Mouse (Mus musculus): ENCODE data around the gene Ptpre. TPM values are rescaled to one million over a fixed set of nuclear protein-coding genes. Genes with fewer than 3 reads are reported as not detected.
"Not testable (repeated sequence)": the region's sequence is repeated elsewhere in the genome, so short reads cannot be mapped to it uniquely, and the experiment has no call there.

Gene Ptpre
- polyA plus RNA-seq, 1 experiment from 2014 or later = 3.5 TPM

DNA sequence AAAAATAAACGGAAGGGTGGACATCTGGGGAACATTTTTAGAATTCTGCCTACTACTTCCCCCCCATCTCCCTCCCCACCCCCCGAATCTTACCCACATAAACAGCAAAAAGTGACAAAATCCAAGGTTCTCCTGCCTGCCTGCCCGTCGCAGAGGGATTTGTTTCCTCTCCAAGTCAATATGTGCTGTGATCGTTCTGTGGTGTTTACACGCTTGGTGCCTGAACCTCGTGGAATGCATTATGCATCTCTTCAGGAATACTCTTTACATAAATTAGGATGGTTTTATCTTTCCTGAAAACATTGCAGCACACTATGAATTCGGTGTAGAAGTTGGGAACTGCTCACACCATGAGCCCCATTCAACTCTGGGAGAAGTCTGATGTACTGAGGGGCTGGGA, 26.7 kb downstream of the Ptpre start:
- Histone ChIP-seq H3K4me1 (no peaks in the 10 kb centered on the region), H3K4me3 (no peak overlapping the region), H3K27me3 (no peaks in the 10 kb centered on the region), H3K4me2 (replicated peaks) (no peak overlapping the region), H3K9me3 (no peaks in the 10 kb centered on the region), H3K27ac (no peak overlapping the region), H3K9ac (no peak overlapping the region), H3K36me3 (no peaks in the 10 kb centered on the region)
- 68% methylated on average over 8 of the region's 8 CpGs for WGBS
- ATAC-seq (ENCODE audit: low FRiP score, low read depth) = no peak

DNA sequence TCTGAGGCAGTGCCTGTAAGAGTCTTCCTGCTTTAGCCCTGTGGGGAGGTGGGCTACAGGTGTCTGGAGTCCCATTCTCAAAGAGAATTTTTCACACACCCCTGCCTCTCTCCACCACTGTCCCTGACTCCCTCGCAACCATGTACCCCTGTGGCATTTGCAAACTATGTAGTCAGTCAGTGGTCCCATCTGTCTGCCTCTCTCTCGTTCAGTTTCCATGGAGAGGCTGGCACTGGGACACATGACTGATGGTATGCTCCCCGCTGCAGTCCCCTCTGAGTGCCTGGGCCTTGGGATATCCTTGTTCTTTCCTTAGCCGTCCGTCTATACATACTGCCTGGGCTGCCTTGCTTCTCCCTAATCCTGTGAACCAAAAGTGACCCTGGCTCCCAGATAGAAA, 28.7 kb downstream of the Ptpre start:
- WGBS = 82% methylated on average over 5 of the region's 5 CpGs
- no peak overlapping the region for H3K4me3 ChIP-seq
- no peak overlapping the region for H3K9ac ChIP-seq
- ATAC-seq (ENCODE audit: low FRiP score, low read depth) = no peak
- H3K36me3 ChIP-seq = no peaks in the 10 kb centered on the region
- no peak overlapping the region for H3K27ac ChIP-seq
- H3K4me1 ChIP-seq = no peaks in the 10 kb centered on the region
- H3K9me3 ChIP-seq = no peaks in the 10 kb centered on the region
- H3K4me2 ChIP-seq (replicated peaks) = no peak overlapping the region
- H3K27me3 ChIP-seq = no peaks in the 10 kb centered on the region

DNA sequence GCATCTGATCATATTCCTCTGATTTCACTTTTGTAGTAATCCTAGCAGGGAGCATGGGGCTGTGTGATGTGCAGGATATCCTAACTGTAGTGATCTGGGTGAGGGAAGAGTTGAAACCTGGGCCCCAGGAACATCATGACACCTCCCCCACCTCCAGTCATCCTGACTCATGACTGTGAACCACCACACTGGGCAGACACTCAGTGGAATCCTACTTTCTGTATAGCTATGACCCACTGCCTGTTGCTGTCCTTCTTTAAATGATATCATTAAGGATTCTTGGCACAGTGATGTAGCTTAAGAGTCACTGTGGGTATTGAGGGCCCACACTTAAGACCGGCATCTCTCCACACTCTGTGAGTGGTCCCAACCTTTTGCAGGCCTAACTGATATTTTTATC, 30.3 kb downstream of the Ptpre start:
- H3K27ac ChIP-seq = no peak overlapping the region
- 90% methylated on average over 1 of the region's 1 CpGs for WGBS
- peaks cover 10% of the 10 kb centered on the region for H3K4me1 ChIP-seq
- no peak overlapping the region for H3K4me2 ChIP-seq (replicated peaks)
- no peaks in the 10 kb centered on the region for H3K27me3 ChIP-seq
- no peaks in the 10 kb centered on the region for H3K9me3 ChIP-seq
- ATAC-seq (ENCODE audit: low FRiP score, low read depth) = no peak
- no peaks in the 10 kb centered on the region for H3K36me3 ChIP-seq
- no peak overlapping the region for H3K9ac ChIP-seq
- no peak overlapping the region for H3K4me3 ChIP-seq

DNA sequence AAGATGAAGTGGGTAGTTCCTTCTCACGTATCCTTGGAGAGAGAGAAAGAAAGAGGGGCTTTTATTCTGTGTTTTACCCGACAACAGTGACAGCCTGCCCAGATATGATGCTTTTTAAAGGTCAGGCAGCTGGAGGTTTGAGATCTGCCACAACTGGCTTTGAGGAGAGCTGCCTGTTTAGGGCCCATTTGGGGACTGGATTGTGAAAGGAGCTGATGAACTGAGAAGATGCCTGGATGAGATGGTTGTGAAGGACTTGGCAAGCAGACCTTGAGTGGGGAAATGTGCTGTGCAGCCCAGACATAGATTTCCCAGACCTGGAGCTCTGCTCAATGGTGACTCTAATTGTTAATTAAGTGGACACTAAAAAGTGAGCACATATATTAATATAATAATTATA, 31.3 kb downstream of the Ptpre start:
- Histone ChIP-seq H3K27ac (no peak overlapping the region), H3K9me3 (no peaks in the 10 kb centered on the region), H3K9ac (no peak overlapping the region), H3K4me1 (peaks cover 10% of the 10 kb centered on the region), H3K27me3 (no peaks in the 10 kb centered on the region), H3K4me3 (no peak overlapping the region), H3K4me2 (replicated peaks) (no peak overlapping the region), H3K36me3 (no peaks in the 10 kb centered on the region)
- ATAC-seq (ENCODE audit: low FRiP score, low read depth) = no peak
- 72% methylated on average over 2 of the region's 2 CpGs for WGBS

DNA sequence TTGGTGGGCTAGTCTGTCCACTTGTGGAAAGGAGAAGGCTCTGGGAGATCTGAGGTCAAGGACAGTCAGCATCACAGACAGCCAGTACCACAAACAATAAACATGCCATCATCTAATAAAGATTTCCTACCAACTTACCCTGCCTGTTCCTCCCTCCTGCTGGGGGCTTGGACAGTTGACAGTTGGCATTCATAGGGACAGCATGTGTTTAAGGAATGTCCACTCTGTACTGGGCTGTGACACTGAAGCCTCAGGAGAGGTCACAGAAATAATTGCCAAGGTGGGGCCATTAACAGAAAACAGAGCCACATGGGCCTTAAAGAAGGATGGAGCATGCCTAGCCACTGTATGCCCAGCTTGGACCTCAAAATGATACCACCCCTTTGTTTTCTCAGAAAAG, 34.1 kb downstream of the Ptpre start:
- Histone ChIP-seq H3K27ac (no peak overlapping the region), H3K9me3 (no peaks in the 10 kb centered on the region), H3K36me3 (no peaks in the 10 kb centered on the region), H3K4me3 (no peak overlapping the region), H3K4me2 (replicated peaks) (no peak overlapping the region), H3K27me3 (no peaks in the 10 kb centered on the region), H3K4me1 (peaks cover 10% of the 10 kb centered on the region), H3K9ac (no peak overlapping the region)
- ATAC-seq (ENCODE audit: low FRiP score, low read depth) = no peak

DNA sequence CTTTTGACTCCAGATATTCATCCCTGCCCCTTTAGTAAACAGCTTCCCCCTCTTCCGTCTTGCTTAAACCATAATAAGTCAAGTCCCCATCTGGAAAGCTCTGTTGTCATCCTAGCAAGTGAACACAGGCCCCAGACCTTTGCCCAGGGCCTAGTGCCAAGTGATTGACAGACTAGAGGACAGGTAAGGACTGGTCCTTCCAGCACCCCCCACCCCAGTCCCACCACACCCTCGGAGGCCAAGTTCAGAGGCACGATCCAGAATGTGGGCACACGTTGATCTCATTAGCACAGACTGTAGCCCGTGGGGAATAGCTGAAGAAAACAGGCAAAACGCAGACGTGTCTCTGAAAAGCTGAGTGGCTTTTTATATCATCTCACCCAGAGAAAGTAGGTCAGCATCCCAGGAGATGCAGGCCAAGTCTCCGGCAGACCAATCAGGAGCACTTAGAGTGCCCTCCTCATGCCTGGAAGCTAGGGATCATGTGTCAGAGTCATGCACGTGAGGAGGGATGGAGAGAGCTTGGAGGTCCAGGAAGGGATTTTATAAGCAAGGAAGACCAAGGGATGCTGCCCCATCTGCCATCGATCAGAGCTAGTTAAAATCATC, 34.8 kb downstream of the Ptpre start:
- Histone ChIP-seq H3K9ac (no peak overlapping the region), H3K27ac (peak overlapping the region; percentile 53; the same call in 1 of the 2 replicates), H3K27me3 (no peaks in the 10 kb centered on the region), H3K4me2 (replicated peaks) (no peak overlapping the region), H3K4me3 (no peak overlapping the region), H3K4me1 (peaks cover 10% of the 10 kb centered on the region), H3K36me3 (no peaks in the 10 kb centered on the region), H3K9me3 (no peaks in the 10 kb centered on the region)
- 16% methylated on average over 10 of the region's 10 CpGs for WGBS
- ATAC-seq (ENCODE audit: low FRiP score, low read depth) = peak; percentile 48; the same call in 1 of the 2 replicates

DNA sequence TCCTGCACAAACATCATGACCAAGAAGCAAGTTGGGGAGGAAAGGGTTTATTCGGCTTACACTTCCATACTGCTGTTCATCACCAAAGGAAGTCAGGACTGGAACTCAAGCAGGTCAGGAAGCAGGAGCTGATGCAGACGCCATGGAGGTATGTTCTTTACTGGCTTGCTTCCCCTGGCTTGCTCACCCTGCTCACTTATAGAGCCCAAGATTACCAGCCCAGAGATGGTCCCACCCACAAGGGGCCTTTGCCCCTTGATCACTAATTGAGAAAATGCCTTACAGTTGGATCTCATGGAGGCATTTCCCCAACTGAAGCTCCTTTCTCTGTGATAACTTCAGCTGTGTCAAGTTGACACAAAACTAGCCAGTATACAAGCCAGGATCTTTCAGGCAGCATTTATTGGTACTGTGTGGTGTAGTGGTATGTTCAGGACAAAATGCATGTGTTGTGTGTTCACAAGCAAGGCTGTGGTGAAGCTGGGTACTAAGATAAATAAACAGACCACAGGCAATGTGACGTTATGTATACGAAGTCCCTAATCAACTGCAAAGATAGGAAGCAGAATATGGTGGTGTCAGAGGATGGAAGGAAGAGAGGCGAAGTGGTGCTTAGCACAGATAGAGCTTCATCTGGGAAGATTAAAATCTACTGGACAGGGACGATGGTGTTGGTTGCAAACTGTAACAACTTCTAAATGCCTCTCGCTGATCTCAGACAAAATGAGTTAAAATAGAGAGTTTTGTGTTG, 38.2 kb downstream of the Ptpre start:
- H3K27me3 ChIP-seq; H3K36me3 ChIP-seq; H3K27ac ChIP-seq; H3K4me1 ChIP-seq; H3K4me2 ChIP-seq (replicated peaks); ATAC-seq (ENCODE audit: low FRiP score, low read depth); H3K4me3 ChIP-seq; H3K9ac ChIP-seq; H3K9me3 ChIP-seq: not testable (repeated sequence)
- 71% methylated on average over 7 of the region's 7 CpGs for WGBS

DNA sequence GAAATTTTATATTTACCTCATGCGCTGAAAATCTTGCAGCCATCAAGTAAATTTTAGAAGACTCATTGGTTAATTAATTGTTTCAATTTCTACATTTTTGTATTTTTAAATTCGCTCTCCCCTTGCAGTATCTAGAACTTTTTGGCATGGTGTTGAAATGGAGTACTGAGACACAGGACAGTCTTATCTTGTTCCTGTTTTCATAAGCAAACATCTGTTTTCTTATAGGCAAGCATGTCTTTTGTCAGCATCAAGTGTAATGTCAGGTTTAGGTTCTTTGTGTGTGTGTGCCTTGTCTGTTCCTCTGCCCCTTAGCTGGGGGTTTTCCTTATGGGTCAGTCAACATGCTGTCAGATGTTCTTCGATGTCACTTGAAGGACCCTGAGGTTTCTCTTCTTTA, 39.0 kb downstream of the Ptpre start:
- H3K9me3 ChIP-seq = no peaks in the 10 kb centered on the region
- H3K9ac ChIP-seq = no peak overlapping the region
- H3K36me3 ChIP-seq = no peaks in the 10 kb centered on the region
- no peak overlapping the region for H3K4me3 ChIP-seq
- no peaks in the 10 kb centered on the region for H3K27me3 ChIP-seq
- WGBS = 93% methylated on average over 3 of the region's 3 CpGs
- peaks cover 8% of the 10 kb centered on the region for H3K4me1 ChIP-seq
- H3K4me2 ChIP-seq (replicated peaks) = no peak overlapping the region
- H3K27ac ChIP-seq = no peak overlapping the region
- no peak for ATAC-seq (ENCODE audit: low FRiP score, low read depth)

DNA sequence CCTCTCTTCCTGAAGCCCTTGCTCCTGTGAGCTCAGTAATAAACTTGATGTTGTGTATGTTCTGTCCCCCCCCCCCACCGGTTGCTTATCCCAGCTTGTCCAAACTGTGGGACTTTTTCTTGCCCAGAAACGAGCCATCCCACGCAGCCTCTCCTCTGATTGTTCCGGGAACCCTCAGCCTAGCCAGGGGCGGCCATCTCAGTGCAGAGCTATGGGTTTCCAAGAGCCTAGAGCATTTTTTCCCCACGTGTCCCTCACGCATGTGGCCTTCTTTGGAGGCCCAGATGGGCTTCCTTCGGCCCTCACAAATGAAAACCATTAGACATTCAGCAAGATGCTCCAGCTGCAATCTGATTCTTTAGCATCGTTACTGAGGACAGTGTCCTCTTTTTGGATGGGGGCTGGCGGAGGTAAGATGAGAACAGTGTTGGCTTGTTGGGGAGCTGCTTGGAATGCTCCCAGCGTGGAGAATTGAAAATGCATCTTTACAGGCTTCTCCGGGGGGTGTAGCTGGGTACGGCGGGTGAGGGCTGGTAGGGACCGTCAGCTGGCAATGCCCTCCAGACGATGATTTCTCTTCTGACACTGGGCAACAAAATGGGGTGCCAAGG, 41.5 kb downstream of the Ptpre start:
- Histone ChIP-seq H3K27me3 (no peaks in the 10 kb centered on the region), H3K4me1 (no peaks in the 10 kb centered on the region), H3K9me3 (no peaks in the 10 kb centered on the region), H3K4me2 (replicated peaks) (no peak overlapping the region), H3K36me3 (no peaks in the 10 kb centered on the region), H3K27ac (no peak overlapping the region), H3K4me3 (no peak overlapping the region), H3K9ac (no peak overlapping the region)
- no peak for ATAC-seq (ENCODE audit: low FRiP score, low read depth)
- 74% methylated on average over 16 of the region's 16 CpGs for WGBS

DNA sequence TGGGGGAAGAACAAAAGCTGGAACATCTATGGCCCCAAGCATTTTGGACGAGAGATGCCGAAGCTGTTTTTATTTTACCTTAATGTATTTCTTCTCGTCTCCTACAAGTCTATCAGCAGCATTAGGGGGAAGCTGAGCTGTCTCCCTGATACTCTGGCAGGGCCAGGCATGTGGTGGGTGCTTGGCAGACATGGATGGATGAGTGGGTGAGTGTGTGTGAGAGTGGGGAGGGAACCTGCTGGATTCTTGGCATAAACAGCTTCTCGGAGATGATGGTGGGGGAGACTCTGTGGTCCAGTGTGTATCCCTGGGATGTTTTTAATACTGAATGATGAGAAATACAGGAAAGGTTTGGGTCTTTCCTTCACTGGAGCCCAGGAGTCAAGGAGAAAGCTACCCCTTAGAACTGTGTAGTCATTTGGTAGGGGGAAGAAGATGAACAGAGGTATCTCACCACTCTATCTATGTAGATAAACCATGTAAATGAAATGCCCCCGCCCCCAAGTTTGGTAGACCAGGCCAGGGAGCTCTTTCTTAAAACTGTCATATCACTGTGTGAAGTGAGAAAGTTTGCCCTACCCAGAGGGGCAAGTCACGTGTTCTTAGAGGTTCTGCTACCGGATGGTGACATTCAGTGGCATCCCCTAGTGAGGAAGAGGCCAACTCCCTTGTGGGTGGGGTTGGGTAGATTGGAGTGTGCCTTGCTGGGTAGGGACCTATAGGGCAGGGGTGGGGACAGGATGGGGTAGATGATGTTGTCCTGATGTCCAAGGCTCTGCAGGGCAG, 43.2 kb downstream of the Ptpre start:
- 80% methylated on average over 7 of the region's 7 CpGs for WGBS
- ATAC-seq (ENCODE audit: low FRiP score, low read depth) = no peak

DNA sequence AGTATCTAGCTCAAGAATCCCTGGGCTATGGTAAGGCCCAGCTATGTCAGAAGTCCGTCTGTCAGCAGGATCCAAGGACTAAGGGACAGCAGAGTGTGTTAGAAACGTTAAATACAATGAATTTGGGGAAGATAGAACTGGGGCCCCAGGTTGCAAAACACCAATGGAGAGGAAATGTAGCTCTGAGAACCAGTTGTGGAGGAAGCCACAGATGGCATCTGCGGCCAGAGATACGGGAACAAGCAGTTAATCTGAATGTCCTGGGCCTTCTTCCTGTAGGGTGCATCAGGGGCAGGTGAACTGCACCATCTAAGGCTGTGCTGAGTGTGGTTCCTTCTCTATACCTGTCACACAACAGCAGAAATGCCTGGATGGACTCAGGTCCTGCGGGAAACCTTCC, 43.8 kb downstream of the Ptpre start:
- Histone ChIP-seq H3K4me2 (replicated peaks) (no peak overlapping the region), H3K27ac (no peak overlapping the region), H3K9me3 (no peaks in the 10 kb centered on the region), H3K36me3 (no peaks in the 10 kb centered on the region), H3K4me1 (peaks cover under 1% of the 10 kb centered on the region; the same call in 1 of the 2 replicates), H3K9ac (no peak overlapping the region), H3K27me3 (0 out of 2 replicates have a peak, but pooled peaks cover 3% of the 10 kb centered on the region), H3K4me3 (no peak overlapping the region)
- no peak for ATAC-seq (ENCODE audit: low FRiP score, low read depth)
- WGBS = 75% methylated on average over 5 of the region's 5 CpGs

More for the DNA sequence above, 43.2 kb downstream of the Ptpre start:
- Histone ChIP-seq H3K4me3 (no peak overlapping the region), H3K9ac (no peak overlapping the region), H3K27me3 (0 out of 2 replicates have a peak, but pooled peaks cover 3% of the 10 kb centered on the region), H3K4me2 (replicated peaks) (no peak overlapping the region), H3K9me3 (no peaks in the 10 kb centered on the region), H3K36me3 (no peaks in the 10 kb centered on the region), H3K27ac (no peak overlapping the region), H3K4me1 (no peaks in the 10 kb centered on the region)

DNA sequence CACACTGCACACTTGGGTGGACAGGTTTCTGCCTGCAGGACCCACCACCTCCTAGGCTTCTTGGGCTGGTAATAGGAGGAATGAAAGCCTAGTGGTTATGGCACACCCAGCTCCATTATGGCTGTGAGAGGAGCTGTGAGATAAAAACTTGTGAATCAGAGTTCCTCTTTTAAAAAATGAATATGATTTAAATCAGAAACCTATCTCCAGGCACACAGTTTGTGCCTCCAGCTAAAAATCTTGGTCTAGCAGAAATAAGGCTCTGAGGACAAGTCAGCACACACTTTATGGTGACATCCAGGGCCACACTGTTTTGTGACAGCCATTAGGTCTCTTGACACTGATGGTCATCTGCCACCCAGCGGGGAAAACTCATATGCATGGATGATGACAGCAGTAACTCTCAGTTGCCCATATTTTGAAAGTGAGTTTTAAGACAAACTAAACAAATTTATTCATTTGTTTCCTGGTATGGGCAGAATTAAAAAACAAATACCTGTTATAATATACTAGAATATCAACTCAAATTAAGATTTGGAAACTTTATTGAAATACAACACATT, 47.9 kb downstream of the Ptpre start:
- H3K4me3 ChIP-seq = no peak overlapping the region
- no peaks in the 10 kb centered on the region for H3K9me3 ChIP-seq
- 84% methylated on average over 1 of the region's 1 CpGs for WGBS
- H3K9ac ChIP-seq = no peak overlapping the region
- H3K27me3 ChIP-seq = 0 out of 2 replicates have a peak, but pooled peaks cover 3% of the 10 kb centered on the region
- H3K4me1 ChIP-seq = peaks cover 14% of the 10 kb centered on the region
- H3K36me3 ChIP-seq = no peaks in the 10 kb centered on the region
- H3K27ac ChIP-seq = no peak overlapping the region
- ATAC-seq (ENCODE audit: low FRiP score, low read depth) = no peak
- no peak overlapping the region for H3K4me2 ChIP-seq (replicated peaks)

Data from limb, embryonic 13.5 days (tissue).